Mouse (Mus musculus): ENCODE measurements around the gene Dock4. TPM values are rescaled to one million over a fixed set of nuclear protein-coding genes. Genes with fewer than 3 reads are reported as not detected.

The Dock4 gene
- polyA plus RNA-seq, 1 experiment from 2014 or later, result 12.6 TPM

DNA sequence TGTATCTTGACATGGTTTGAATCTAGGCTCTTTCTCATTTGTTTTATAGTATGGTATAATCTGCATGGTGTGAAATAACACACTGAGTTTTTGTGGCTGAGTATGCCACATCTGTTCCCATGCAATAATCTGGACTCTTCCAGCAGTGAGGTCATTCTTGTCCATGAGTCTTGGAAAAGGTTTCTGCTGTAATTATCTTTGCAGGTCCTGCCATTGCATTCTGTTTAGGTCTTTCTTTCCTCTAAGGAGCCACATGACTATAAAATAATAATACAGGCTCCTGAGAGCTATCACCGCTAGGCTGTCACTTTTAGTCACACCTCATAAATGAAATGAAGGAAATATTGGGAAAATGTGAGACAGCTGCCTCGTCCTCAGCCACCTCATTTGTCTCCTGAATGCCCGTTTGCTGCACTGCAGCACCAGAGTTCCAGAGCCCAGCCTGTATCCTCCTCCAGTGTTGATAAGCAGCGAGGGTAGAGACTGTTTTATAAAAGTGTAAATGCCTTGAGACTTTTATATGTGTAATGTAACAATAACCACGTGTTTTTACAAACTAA is 256.6 kb downstream of the Dock4 start:
- Histone ChIP-seq H3K4me3 (ENCODE audit: low read depth, low read length) (no peak overlapping the region), H3K36me3 (ENCODE audit: control insufficient read depth, insufficient read depth, low read length) (no peaks in the 10 kb centered on the region), H3K4me2 (no peak overlapping the region), H3K27ac (ENCODE audit: low read depth, low read length) (no peak overlapping the region), H3K9ac (ENCODE audit: low read length) (no peak overlapping the region), H3K9me3 (ENCODE audit: control insufficient read depth, low read length) (no peaks in the 10 kb centered on the region), H3K27me3 (ENCODE audit: control insufficient read depth, insufficient read depth, low read length) (no peaks in the 10 kb centered on the region), H3K4me1 (ENCODE audit: control insufficient read depth, insufficient read depth, low read length) (no peaks in the 10 kb centered on the region)
- 89% methylated on average over 5 of the region's 5 CpGs for WGBS
- DNase-seq (ENCODE audit: low spot score, missing footprints) (no peak), ATAC-seq (ENCODE audit: low FRiP score) (no peak)

DNA sequence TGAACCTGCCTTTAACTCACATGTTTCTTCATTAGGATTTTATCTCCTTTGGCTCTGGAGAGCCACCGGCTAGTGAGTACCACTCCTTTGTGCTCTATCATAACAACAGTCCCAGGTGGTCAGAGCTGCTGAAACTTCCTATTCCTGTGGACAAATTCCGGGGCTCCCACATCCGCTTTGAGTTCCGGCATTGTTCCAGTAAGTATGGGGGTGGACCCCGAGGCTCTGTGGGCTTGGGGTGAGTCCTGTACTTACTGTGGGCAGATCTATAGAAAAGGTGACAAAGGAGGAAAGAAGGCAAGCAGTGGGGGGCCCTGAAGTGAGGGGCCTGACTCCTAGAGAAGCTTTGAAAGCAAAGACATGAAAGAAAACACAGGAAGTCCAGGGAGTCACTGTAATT is 258.5 kb downstream of the Dock4 start:
- H3K36me3 ChIP-seq (ENCODE audit: control insufficient read depth, insufficient read depth, low read length), result no peaks in the 10 kb centered on the region
- H3K9me3 ChIP-seq (ENCODE audit: control insufficient read depth, low read length), result no peaks in the 10 kb centered on the region
- ATAC-seq (ENCODE audit: low FRiP score) (no peak), DNase-seq (ENCODE audit: low spot score, missing footprints) (no peak)
- WGBS, result 49% methylated on average over 5 of the region's 5 CpGs
- no peak overlapping the region for H3K9ac ChIP-seq (ENCODE audit: low read length)
- no peak overlapping the region for H3K4me3 ChIP-seq (ENCODE audit: low read depth, low read length)
- H3K27ac ChIP-seq (ENCODE audit: low read depth, low read length), result no peak overlapping the region
- H3K4me1 ChIP-seq (ENCODE audit: control insufficient read depth, insufficient read depth, low read length), result no peaks in the 10 kb centered on the region
- no peaks in the 10 kb centered on the region for H3K27me3 ChIP-seq (ENCODE audit: control insufficient read depth, insufficient read depth, low read length)
- no peak overlapping the region for H3K4me2 ChIP-seq

DNA sequence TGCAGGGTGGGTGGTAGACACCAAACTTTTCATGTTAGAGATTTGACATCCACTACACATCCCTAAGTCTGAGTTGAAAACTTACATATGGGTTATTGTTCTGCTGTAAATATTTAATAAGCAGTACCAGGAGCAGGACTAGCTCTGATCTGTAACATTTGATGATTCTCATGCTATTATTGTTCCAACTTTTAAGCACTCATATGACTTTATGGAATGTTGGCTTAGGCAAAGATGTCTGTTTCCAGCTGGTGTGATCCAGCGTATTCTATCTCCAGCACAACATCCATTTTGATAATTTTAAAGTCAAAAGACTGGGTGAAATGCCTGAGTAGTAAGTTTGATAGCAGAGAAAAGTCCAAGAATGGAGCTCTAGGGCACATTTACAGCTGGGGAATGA is 261.4 kb downstream of the Dock4 start:
- Histone ChIP-seq H3K27me3 (ENCODE audit: control insufficient read depth, insufficient read depth, low read length) (no peaks in the 10 kb centered on the region), H3K4me1 (ENCODE audit: control insufficient read depth, insufficient read depth, low read length) (no peaks in the 10 kb centered on the region), H3K9ac (ENCODE audit: low read length) (no peak overlapping the region), H3K27ac (ENCODE audit: low read depth, low read length) (no peak overlapping the region), H3K4me2 (no peak overlapping the region), H3K4me3 (ENCODE audit: low read depth, low read length) (no peak overlapping the region), H3K9me3 (ENCODE audit: control insufficient read depth, low read length) (no peaks in the 10 kb centered on the region), H3K36me3 (ENCODE audit: control insufficient read depth, insufficient read depth, low read length) (no peaks in the 10 kb centered on the region)
- ATAC-seq (ENCODE audit: low FRiP score) (no peak), DNase-seq (ENCODE audit: low spot score, missing footprints) (no peak)
- WGBS, result 81% methylated on average over 1 of the region's 1 CpGs

- Histone ChIP-seq H3K9me3 (ENCODE audit: control insufficient read depth, low read length) (no peaks in the 10 kb centered on the region), H3K9ac (ENCODE audit: low read length) (no peak overlapping the region), H3K36me3 (ENCODE audit: control insufficient read depth, insufficient read depth, low read length) (no peaks in the 10 kb centered on the region), H3K4me3 (ENCODE audit: low read depth, low read length) (no peak overlapping the region), H3K27ac (ENCODE audit: low read depth, low read length) (no peak overlapping the region), H3K27me3 (ENCODE audit: control insufficient read depth, insufficient read depth, low read length) (no peaks in the 10 kb centered on the region), H3K4me1 (ENCODE audit: control insufficient read depth, insufficient read depth, low read length) (no peaks in the 10 kb centered on the region), H3K4me2 (no peak overlapping the region)
- DNase-seq (ENCODE audit: low spot score, missing footprints) (no peak), ATAC-seq (ENCODE audit: low FRiP score) (no peak)
- WGBS, result 71% methylated on average over 2 of the region's 2 CpGs
Observed at GRCm38 (mm10) chr12:40709094-40709493, 263.3 kb downstream of the Dock4 start.

GRCm38 (mm10) chr12:40712235-40712634 is 266.5 kb downstream of the Dock4 start:
- ATAC-seq (ENCODE audit: low FRiP score) (no peak), DNase-seq (ENCODE audit: low spot score, missing footprints) (no peak)
- H3K4me3 ChIP-seq (ENCODE audit: low read depth, low read length), result no peak overlapping the region
- H3K4me2 ChIP-seq, result no peak overlapping the region
- no peaks in the 10 kb centered on the region for H3K27me3 ChIP-seq (ENCODE audit: control insufficient read depth, insufficient read depth, low read length)
- no peaks in the 10 kb centered on the region for H3K9me3 ChIP-seq (ENCODE audit: control insufficient read depth, low read length)
- no peak overlapping the region for H3K9ac ChIP-seq (ENCODE audit: low read length)
- H3K4me1 ChIP-seq (ENCODE audit: control insufficient read depth, insufficient read depth, low read length), result no peaks in the 10 kb centered on the region
- H3K36me3 ChIP-seq (ENCODE audit: control insufficient read depth, insufficient read depth, low read length), result no peaks in the 10 kb centered on the region
- H3K27ac ChIP-seq (ENCODE audit: low read depth, low read length), result no peak overlapping the region
- WGBS, result 95% methylated on average over 3 of the region's 3 CpGs

GRCm38 (mm10) chr12:40714288-40714687 is 268.5 kb downstream of the Dock4 start:
- Histone ChIP-seq H3K36me3 (ENCODE audit: control insufficient read depth, insufficient read depth, low read length) (no peaks in the 10 kb centered on the region), H3K4me1 (ENCODE audit: control insufficient read depth, insufficient read depth, low read length) (no peaks in the 10 kb centered on the region), H3K27ac (ENCODE audit: low read depth, low read length) (no peak overlapping the region), H3K4me2 (no peak overlapping the region), H3K27me3 (ENCODE audit: control insufficient read depth, insufficient read depth, low read length) (no peaks in the 10 kb centered on the region), H3K4me3 (ENCODE audit: low read depth, low read length) (no peak overlapping the region), H3K9ac (ENCODE audit: low read length) (no peak overlapping the region), H3K9me3 (ENCODE audit: control insufficient read depth, low read length) (no peaks in the 10 kb centered on the region)
- WGBS, result 74% methylated on average over 5 of the region's 5 CpGs
- no peak for DNase-seq (ENCODE audit: low spot score, missing footprints)
- no peak for ATAC-seq (ENCODE audit: low FRiP score)

DNA sequence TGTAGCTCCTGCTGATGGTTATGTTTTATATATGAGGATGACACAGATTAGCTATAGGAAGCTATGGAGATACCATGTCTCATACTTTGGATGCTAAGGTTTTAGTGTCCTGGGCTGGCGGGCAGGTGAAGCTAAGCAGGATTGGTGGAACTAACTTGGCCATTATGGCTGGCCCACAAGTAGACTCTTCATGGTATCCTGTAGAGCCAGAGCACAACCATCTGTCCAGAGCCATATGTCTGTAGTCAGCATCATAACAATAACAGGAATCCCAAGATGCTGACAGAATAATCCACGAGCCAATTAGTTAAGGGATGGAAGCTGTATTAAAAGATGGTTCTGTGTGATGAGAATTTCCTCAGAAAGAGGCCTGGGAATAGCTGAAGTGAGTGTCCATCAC is 269.4 kb downstream of the Dock4 start:
- H3K27ac ChIP-seq (ENCODE audit: low read depth, low read length), result no peak overlapping the region
- H3K4me3 ChIP-seq (ENCODE audit: low read depth, low read length), result no peak overlapping the region
- no peak overlapping the region for H3K4me2 ChIP-seq
- no peaks in the 10 kb centered on the region for H3K9me3 ChIP-seq (ENCODE audit: control insufficient read depth, low read length)
- no peak overlapping the region for H3K9ac ChIP-seq (ENCODE audit: low read length)
- DNase-seq (ENCODE audit: low spot score, missing footprints), result no peak
- H3K36me3 ChIP-seq (ENCODE audit: control insufficient read depth, insufficient read depth, low read length), result no peaks in the 10 kb centered on the region
- no peaks in the 10 kb centered on the region for H3K4me1 ChIP-seq (ENCODE audit: control insufficient read depth, insufficient read depth, low read length)
- no peaks in the 10 kb centered on the region for H3K27me3 ChIP-seq (ENCODE audit: control insufficient read depth, insufficient read depth, low read length)
- ATAC-seq (ENCODE audit: low FRiP score), result no peak
- 89% methylated on average over 2 of the region's 2 CpGs for WGBS

DNA sequence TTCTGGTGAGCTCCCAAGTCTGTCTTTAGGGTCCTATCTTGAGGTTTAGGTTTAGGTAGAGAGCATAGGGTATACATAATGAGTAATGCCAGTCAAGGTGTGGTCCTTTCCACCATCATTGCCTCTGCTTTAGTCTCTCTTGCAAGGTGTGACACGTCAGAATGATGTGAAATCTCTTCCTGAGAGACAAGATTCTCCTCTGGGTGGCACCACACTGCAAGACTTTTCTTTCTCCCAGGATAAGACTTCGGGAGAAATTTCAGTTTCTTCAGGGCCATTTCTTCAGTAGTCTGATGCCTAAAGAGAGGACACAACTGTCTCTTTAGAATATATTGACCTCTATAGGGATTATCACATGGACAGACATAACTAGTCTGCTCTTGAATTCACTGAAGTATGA is 282.6 kb downstream of the Dock4 start:
- H3K9me3 ChIP-seq (ENCODE audit: control insufficient read depth, low read length), result no peaks in the 10 kb centered on the region
- WGBS, result 83% methylated on average over 2 of the region's 2 CpGs
- no peaks in the 10 kb centered on the region for H3K36me3 ChIP-seq (ENCODE audit: control insufficient read depth, insufficient read depth, low read length)
- H3K4me2 ChIP-seq, result no peak overlapping the region
- no peaks in the 10 kb centered on the region for H3K4me1 ChIP-seq (ENCODE audit: control insufficient read depth, insufficient read depth, low read length)
- no peak overlapping the region for H3K9ac ChIP-seq (ENCODE audit: low read length)
- H3K27me3 ChIP-seq (ENCODE audit: control insufficient read depth, insufficient read depth, low read length), result no peaks in the 10 kb centered on the region
- no peak overlapping the region for H3K27ac ChIP-seq (ENCODE audit: low read depth, low read length)
- ATAC-seq (ENCODE audit: low FRiP score) (no peak), DNase-seq (ENCODE audit: low spot score, missing footprints) (peak; percentile 51)
- no peak overlapping the region for H3K4me3 ChIP-seq (ENCODE audit: low read depth, low read length)

GRCm38 (mm10) chr12:40730756-40731155 is 285.0 kb downstream of the Dock4 start:
- no peak overlapping the region for H3K4me2 ChIP-seq
- DNase-seq (ENCODE audit: low spot score, missing footprints) (peak; percentile 14), ATAC-seq (ENCODE audit: low FRiP score) (no peak)
- H3K4me3 ChIP-seq (ENCODE audit: low read depth, low read length), result no peak overlapping the region
- 84% methylated on average over 3 of the region's 3 CpGs for WGBS
- no peak overlapping the region for H3K27ac ChIP-seq (ENCODE audit: low read depth, low read length)
- no peaks in the 10 kb centered on the region for H3K4me1 ChIP-seq (ENCODE audit: control insufficient read depth, insufficient read depth, low read length)
- no peaks in the 10 kb centered on the region for H3K36me3 ChIP-seq (ENCODE audit: control insufficient read depth, insufficient read depth, low read length)
- no peaks in the 10 kb centered on the region for H3K9me3 ChIP-seq (ENCODE audit: control insufficient read depth, low read length)
- no peaks in the 10 kb centered on the region for H3K27me3 ChIP-seq (ENCODE audit: control insufficient read depth, insufficient read depth, low read length)
- no peak overlapping the region for H3K9ac ChIP-seq (ENCODE audit: low read length)

- H3K9me3 ChIP-seq (ENCODE audit: control insufficient read depth, low read length), result no peaks in the 10 kb centered on the region
- ATAC-seq (ENCODE audit: low FRiP score) (no peak), DNase-seq (ENCODE audit: low spot score, missing footprints) (peak; percentile 72)
- no peak overlapping the region for H3K27ac ChIP-seq (ENCODE audit: low read depth, low read length)
- 81% methylated on average over 7 of the region's 7 CpGs for WGBS
- no peak overlapping the region for H3K4me2 ChIP-seq
- no peaks in the 10 kb centered on the region for H3K27me3 ChIP-seq (ENCODE audit: control insufficient read depth, insufficient read depth, low read length)
- H3K4me1 ChIP-seq (ENCODE audit: control insufficient read depth, insufficient read depth, low read length), result no peaks in the 10 kb centered on the region
- no peaks in the 10 kb centered on the region for H3K36me3 ChIP-seq (ENCODE audit: control insufficient read depth, insufficient read depth, low read length)
- no peak overlapping the region for H3K9ac ChIP-seq (ENCODE audit: low read length)
- H3K4me3 ChIP-seq (ENCODE audit: low read depth, low read length), result no peak overlapping the region
Observed at GRCm38 (mm10) chr12:40745501-40745900, 299.7 kb downstream of the Dock4 start.

All from midbrain, embryonic 11.5 days (tissue).